Mouse (Mus musculus) ES-E14 (cell line): ENCODE results near the gene Cpsf6.

ENCODE experiments used
- CHD2 ChIP-seq: IDR thresholded peaks from 2 replicates; pipeline ENCODE4 v1.6.1; 2014; ENCODE audit warnings: mild to moderate bottlenecking, low read depth, low read length, inconsistent platforms
- HCFC1 ChIP-seq: IDR thresholded peaks from 2 replicates; pipeline ENCODE4 v1.6.1; 2012; ENCODE audit warnings: low read length, inconsistent platforms, borderline replicate concordance; ENCODE audit not compliant: insufficient read depth
- MAFK ChIP-seq: IDR thresholded peaks from 2 replicates; pipeline ENCODE4 v1.6.1; 2014; ENCODE audit warnings: mild to moderate bottlenecking, low read depth, low read length, inconsistent platforms; ENCODE audit not compliant: insufficient read depth
- ZC3H11A ChIP-seq: IDR thresholded peaks from 2 replicates; pipeline ENCODE4 v1.6.1; 2012; ENCODE audit warnings: low read depth, mild to moderate bottlenecking, inconsistent platforms, low read length, borderline replicate concordance
- ZNF384 ChIP-seq: IDR thresholded peaks from 2 replicates; pipeline ENCODE4 v1.6.1; 2012; ENCODE audit warnings: low read depth, low read length, inconsistent platforms

DNA sequence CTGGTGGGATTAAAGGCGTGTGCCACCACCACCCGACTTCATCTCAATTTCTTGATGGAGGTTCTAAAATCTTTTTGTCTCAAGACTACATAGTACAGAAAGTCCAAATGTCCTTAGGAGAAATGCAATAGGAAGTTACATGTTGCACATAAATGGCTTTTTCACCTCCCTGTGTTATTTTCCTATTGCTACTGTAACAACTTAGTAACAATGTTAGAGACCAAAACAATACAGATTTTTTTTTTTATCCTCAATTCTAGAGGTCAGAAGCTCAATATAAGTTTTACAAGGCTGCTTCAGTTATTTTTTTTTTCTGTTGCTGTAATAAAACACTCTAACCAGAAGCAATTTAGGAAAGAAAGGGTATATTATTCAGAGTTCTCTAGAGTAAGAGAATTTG, 374 bp downstream of the Cpsf6 start:
- TF ChIP-seq CHD2 (no peak), HCFC1 (no peak), ZC3H11A (no peak), MAFK (no peak), ZNF384 (no peak)
